Mouse (Mus musculus) ES-Bruce4 (cell line): ENCODE measurements around the gene Il18bp.

Experiments used
- CTCF ChIP-seq: IDR thresholded peaks from one replicate; pipeline ENCODE4 v1.8.1; 2011; ENCODE audit warnings: low read depth, low read length
- EP300 ChIP-seq: IDR thresholded peaks from 2 replicates; pipeline ENCODE4 v1.6.1; 2011; ENCODE audit warnings: low read depth, low read length; ENCODE audit not compliant: insufficient read depth

DNA sequence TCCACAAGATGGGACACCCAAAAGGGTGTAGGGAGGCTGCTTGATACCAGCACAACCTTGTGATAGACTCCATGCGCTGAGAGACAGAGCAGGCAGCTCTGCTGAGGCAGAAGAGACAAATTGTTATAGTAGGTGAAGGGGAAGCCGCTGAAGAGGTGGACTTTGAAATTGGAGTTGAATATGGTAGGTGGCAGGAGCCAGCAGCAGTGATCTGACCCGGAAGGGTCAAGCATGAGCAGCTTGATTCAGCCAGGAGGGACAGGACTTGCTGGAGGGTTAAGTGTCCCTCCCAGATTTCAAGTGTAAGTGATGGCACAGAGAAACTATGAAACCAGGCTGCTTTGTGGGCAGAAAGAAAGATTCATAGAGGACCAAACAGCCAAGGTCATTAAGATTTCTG is 33.4 kb downstream of the Il18bp start:
- TF ChIP-seq CTCF: no peak
- TF ChIP-seq EP300: no peak
